Mouse (Mus musculus) v-Abl transformed pro-B cells (cell line): ENCODE measurements around the gene Timmdc1.

Experiments used
- in situ Hi-C, 2 experiments: fragments of 400-800 bp; cut with MboI; formaldehyde crosslinking; loops; one replicate each; pipeline ENCODE4 v1.15.1; 2025; ENCODE audit not compliant: unreplicated experiment in 2 of 2

The Timmdc1 gene

GRCm38 (mm10) chr16:38522129-38523084 lies at the start of gene Timmdc1:
TSS of gene Timmdc1 (minus strand) at chr16:38522663.
- in situ Hi-C loops, result loop anchor here (25.0 kb wide), 4 partner anchors 435 to 1435 kb away; partner anchors contain the start of genes Gsk3b (in 2 of the 2), Gtf2e1 (in 2 of the 2), Rabl3 (in 2 of the 2) and Gm36028 (in 1 of the 2)

- in situ Hi-C loops, result no loop called here
Measured at GRCm38 (mm10) chr16:38571481-38571880, 49.0 kb upstream of the Timmdc1 start.

- in situ Hi-C loops, result no loop called here
Measured at GRCm38 (mm10) chr16:38568192-38568591, 45.7 kb upstream of the Timmdc1 start.

- in situ Hi-C loops, result no loop called here
Measured at GRCm38 (mm10) chr16:38563516-38563915, 41.1 kb upstream of the Timmdc1 start.

- in situ Hi-C loops, result no loop called here
Measured at GRCm38 (mm10) chr16:38562968-38563327, 40.5 kb upstream of the Timmdc1 start.

- in situ Hi-C loops, result no loop called here
Measured at GRCm38 (mm10) chr16:38562131-38562967, 39.9 kb upstream of the Timmdc1 start.

- in situ Hi-C loops, result no loop called here
Measured at GRCm38 (mm10) chr16:38558221-38558748, 35.8 kb upstream of the Timmdc1 start, which contains the start of gene Tmem39a. TSS of gene Tmem39a (plus strand) at chr16:38558698.

- in situ Hi-C loops, result no loop called here
Measured at GRCm38 (mm10) chr16:38555988-38556387, 33.5 kb upstream of the Timmdc1 start.

GRCm38 (mm10) chr16:38549479-38550396 lies 27.3 kb upstream of the Timmdc1 start, which contains the start of gene Poglut1:
TSS of gene Poglut1 (minus strand) at chr16:38550258.
- in situ Hi-C loops, result no loop called here

- in situ Hi-C loops, result no loop called here
Measured at GRCm38 (mm10) chr16:38548000-38548399, 25.5 kb upstream of the Timmdc1 start.

- in situ Hi-C loops, result loop anchor here (5.0 to 10.0 kb wide), 6 partner anchors 78 to 516 kb away; no protein-coding TSS in a partner anchor
Measured at GRCm38 (mm10) chr16:38538716-38539380, 16.4 kb upstream of the Timmdc1 start.

- in situ Hi-C loops, result loop anchor here (5.0 to 10.0 kb wide), 6 partner anchors 81 to 518 kb away; no protein-coding TSS in a partner anchor
Measured at GRCm38 (mm10) chr16:38536544-38537146, 14.2 kb upstream of the Timmdc1 start.

- in situ Hi-C loops, result no loop called here
Measured at GRCm38 (mm10) chr16:38526264-38526663, 3.8 kb upstream of the Timmdc1 start.

GRCm38 (mm10) chr16:38521211-38521987 lies 1.1 kb downstream of the Timmdc1 start:
- in situ Hi-C loops, result loop anchor here (25.0 kb wide), 4 partner anchors 434 to 1434 kb away; partner anchors contain the start of genes Gsk3b (in 2 of the 2), Gtf2e1 (in 2 of the 2), Rabl3 (in 2 of the 2) and Gm36028 (in 1 of the 2)

GRCm38 (mm10) chr16:38519140-38519539 lies 3.3 kb downstream of the Timmdc1 start:
- in situ Hi-C loops, result loop anchor here (25.0 kb wide), 4 partner anchors 432 to 1432 kb away; partner anchors contain the start of genes Gsk3b (in 2 of the 2), Gtf2e1 (in 2 of the 2), Rabl3 (in 2 of the 2) and Gm36028 (in 1 of the 2)

- in situ Hi-C loops, result loop anchor here (25.0 kb wide), 4 partner anchors 424 to 1424 kb away; partner anchors contain the start of genes Gsk3b (in 2 of the 2), Gtf2e1 (in 2 of the 2), Rabl3 (in 2 of the 2) and Gm36028 (in 1 of the 2)
Measured at GRCm38 (mm10) chr16:38510846-38511245, 11.6 kb downstream of the Timmdc1 start.

- in situ Hi-C loops, result loop anchor here (5.0 to 25.0 kb wide), 7 partner anchors 159 to 1419 kb away; partner anchors contain the start of genes Cox17 (in 2 of the 2), Gm21987 (in 2 of the 2), Gsk3b (in 2 of the 2) and Gtf2e1 (in 2 of the 2)
Measured at GRCm38 (mm10) chr16:38506041-38506634, 16.3 kb downstream of the Timmdc1 start.
